Mouse (Mus musculus): ENCODE measurements around the gene Slc2a4.

- TF ChIP-seq CTCF (IDR thresholded peaks at IDR 0.05; ENCODE audit: low read depth): no peak
- no peak for TF ChIP-seq EP300 (IDR thresholded peaks at IDR 0.05; ENCODE audit: low read depth)
Observed at GRCm38 (mm10) chr11:69930967-69931537, 16.9 kb downstream of the Slc2a4 start.
